ENCODE assay signal across 11 mouse cellular contexts in the genomic region with DNA sequence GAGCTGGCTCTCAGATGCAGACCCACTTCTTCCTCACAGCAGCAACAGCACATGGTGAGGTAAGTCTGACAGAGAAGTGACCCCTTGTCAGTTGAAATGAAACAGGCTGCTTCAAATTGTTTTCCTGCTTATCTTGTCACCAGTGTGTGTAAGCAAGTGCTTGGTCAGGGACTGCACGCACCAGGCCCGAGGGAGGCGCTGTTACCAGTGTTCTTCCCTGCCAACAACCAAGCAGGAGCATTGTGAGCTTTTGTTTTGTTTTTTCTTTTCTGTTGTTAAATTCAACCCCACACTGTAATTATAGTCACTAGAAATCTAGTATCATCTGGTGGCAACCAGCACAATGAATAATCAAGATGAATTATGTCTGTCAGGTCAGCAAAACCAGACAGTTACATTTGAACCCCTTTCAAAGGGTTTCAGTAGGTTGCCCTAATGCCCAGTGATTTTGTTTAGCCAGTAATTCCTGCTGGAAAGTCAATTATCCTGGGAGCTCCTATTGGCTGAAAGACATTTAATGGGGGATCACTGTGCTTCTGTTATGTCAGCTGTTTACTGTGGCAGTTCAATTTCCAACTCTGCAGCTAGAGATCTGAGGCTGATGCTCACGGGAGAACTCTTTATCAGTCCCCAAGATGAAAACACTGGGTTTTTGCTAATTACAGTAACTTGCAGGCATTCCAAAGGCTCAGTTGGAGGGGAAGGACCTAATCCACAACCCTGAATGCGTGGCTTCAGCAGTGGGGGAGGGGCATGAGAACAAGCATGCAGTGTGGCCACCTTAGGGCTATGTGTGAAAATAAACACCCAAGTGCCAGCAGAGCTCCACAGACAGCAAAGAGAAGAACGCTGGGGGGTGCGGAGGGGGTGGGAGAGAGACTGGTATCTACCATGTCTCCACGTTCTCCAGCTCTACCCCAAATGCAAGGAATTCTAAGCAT. TPM values are rescaled to one million over a fixed set of nuclear protein-coding genes. Genes with fewer than 3 reads are reported as not detected.
DNase-seq lines count a peak whose midpoint lies in the region; ATAC-seq and TF ChIP-seq lines count a peak whose summit lies in the region.
"Had no signal": no experiment of that assay in that cellular context is flagged by ENCODE, and none has a peak within 500 bp of the region (broad histone marks: within the 10 kb centered on the region; RNA-seq: fewer than 3 reads in every experiment).

No protein-coding gene starts in this region.

- no peak overlapping the region; the same call in 1 of the 2 replicates for H3K4me2 ChIP-seq in kidney, embryonic 14.5 days (replicated peaks; ENCODE audit: low read depth, low read length)
- no peak overlapping the region for H3K4me2 ChIP-seq in forebrain, embryonic 12.5 days
- no peak overlapping the region for H3K4me2 ChIP-seq in midbrain, embryonic 11.5 days

- peak; percentile 29 for TF ChIP-seq CTCF in ES-Bruce4 (IDR thresholded peaks at IDR 0.05; ENCODE audit: low read depth, low read length)

- TF ChIP-seq EP300 in ES-Bruce4 (IDR thresholded peaks at IDR 0.05; ENCODE audit: insufficient read depth, low read depth, low read length), result 0 out of 2 replicates have a peak, but pooled peaks have one; percentile 38

- no peaks in the 10 kb centered on the region for H3K36me3 ChIP-seq in kidney, embryonic 14.5 days (ENCODE audit: control insufficient read depth, insufficient read depth, low read length)
- H3K36me3 ChIP-seq in ES-Bruce4 (ENCODE audit: control insufficient read depth, insufficient read depth, low read length, poor library complexity, severe bottlenecking), result no peaks in the 10 kb centered on the region; the same call in 1 of the 2 replicates
- H3K36me3 ChIP-seq in forebrain, embryonic 12.5 days (replicated peaks), result no peaks in the 10 kb centered on the region
- H3K36me3 ChIP-seq in midbrain, embryonic 11.5 days (ENCODE audit: control insufficient read depth, insufficient read depth, low read length), result no peaks in the 10 kb centered on the region

- peaks cover 45% of the 10 kb centered on the region for H3K4me1 ChIP-seq in kidney, embryonic 14.5 days (ENCODE audit: control insufficient read depth, insufficient read depth, low read length)
- peaks cover 6% of the 10 kb centered on the region for H3K4me1 ChIP-seq in ES-Bruce4 (ENCODE audit: control insufficient read depth, insufficient read depth, low read length)
- H3K4me1 ChIP-seq in forebrain, embryonic 12.5 days, result peaks cover 82% of the 10 kb centered on the region
- H3K4me1 ChIP-seq in midbrain, embryonic 11.5 days (ENCODE audit: control insufficient read depth, insufficient read depth, low read length), result peaks cover 19% of the 10 kb centered on the region

- no peak for TF ChIP-seq POLR2A in ES-Bruce4 (IDR thresholded peaks at IDR 0.05; ENCODE audit: insufficient read depth, low read length)

- DNase-seq in kidney, adult 18-20 months, result no peak
- no peak for DNase-seq in midbrain, embryonic 11.5 days (ENCODE audit: low spot score, missing footprints)
- DNase-seq in cerebellum, postnatal 14 days, result no peak
- DNase-seq in spleen, adult 12 weeks (ENCODE audit: low spot score), result no peak
- DNase-seq in spleen, postnatal 36 days (ENCODE audit: low spot score in 2 of 2), result no peak
- DNase-seq: adrenal gland, adult 2 months; gastrocnemius, postnatal 25 days; lung, adult 2 months had no signal

- 15% methylated on average over 8 of the region's 8 CpGs for WGBS in kidney, embryonic 14.5 days
- WGBS in forebrain, embryonic 12.5 days, result 28% methylated on average over 8 of the region's 8 CpGs
- 41% methylated on average over 8 of the region's 8 CpGs for WGBS in midbrain, embryonic 11.5 days

- no peaks in the 10 kb centered on the region for H3K27me3 ChIP-seq in kidney, embryonic 14.5 days (ENCODE audit: control insufficient read depth, insufficient read depth, low read length)
- no peaks in the 10 kb centered on the region for H3K27me3 ChIP-seq in ES-Bruce4 (ENCODE audit: control insufficient read depth, insufficient read depth, low read length, poor library complexity, severe bottlenecking)
- H3K27me3 ChIP-seq in forebrain, embryonic 12.5 days, result no peaks in the 10 kb centered on the region
- no peaks in the 10 kb centered on the region for H3K27me3 ChIP-seq in midbrain, embryonic 11.5 days (ENCODE audit: control insufficient read depth, insufficient read depth, low read length)

- H3K4me3 ChIP-seq in kidney, embryonic 14.5 days (ENCODE audit: low read length), result no peak overlapping the region
- no peak overlapping the region for H3K4me3 ChIP-seq in ES-Bruce4 (ENCODE audit: low read depth, low read length)
- no peak overlapping the region for H3K4me3 ChIP-seq in forebrain, embryonic 12.5 days (replicated peaks)
- H3K4me3 ChIP-seq in midbrain, embryonic 11.5 days (ENCODE audit: low read depth, low read length), result no peak overlapping the region

- no peaks in the 10 kb centered on the region for H3K9me3 ChIP-seq in kidney, embryonic 14.5 days (ENCODE audit: control insufficient read depth, low read length)
- H3K9me3 ChIP-seq in ES-Bruce4 (replicated peaks; ENCODE audit: control insufficient read depth, insufficient read depth, low read length, poor library complexity, severe bottlenecking), result no peaks in the 10 kb centered on the region
- H3K9me3 ChIP-seq in forebrain, embryonic 12.5 days, result no peaks in the 10 kb centered on the region
- H3K9me3 ChIP-seq in midbrain, embryonic 11.5 days (ENCODE audit: control insufficient read depth, low read length), result no peaks in the 10 kb centered on the region

- peak overlapping the region; percentile 27; the same call in 1 of the 2 replicates for H3K27ac ChIP-seq in kidney, embryonic 14.5 days (ENCODE audit: low read depth, low read length)
- H3K27ac ChIP-seq in ES-Bruce4 (ENCODE audit: insufficient read depth, low read length), result no peak overlapping the region
- H3K27ac ChIP-seq in forebrain, embryonic 12.5 days, result peak overlapping the region; percentile 69
- H3K27ac ChIP-seq in midbrain, embryonic 11.5 days (ENCODE audit: low read depth, low read length), result peak overlapping the region; percentile 57

- H3K9ac ChIP-seq in kidney, embryonic 14.5 days (ENCODE audit: low read depth, low read length), result no peak overlapping the region
- H3K9ac ChIP-seq in ES-Bruce4 (ENCODE audit: low read depth, poor library complexity, severe bottlenecking), result no peak overlapping the region
- no peak overlapping the region for H3K9ac ChIP-seq in forebrain, embryonic 12.5 days
- H3K9ac ChIP-seq in midbrain, embryonic 11.5 days (ENCODE audit: low read length), result no peak overlapping the region

- ATAC-seq in kidney, embryonic 14.5 days (ENCODE audit: low FRiP score, low TSS enrichment), result peak; percentile 61
- peak; percentile 34 for ATAC-seq in forebrain, embryonic 12.5 days (ENCODE audit: low FRiP score)
- ATAC-seq in midbrain, embryonic 11.5 days (ENCODE audit: low FRiP score), result no peak

RNA-seq across cellular contexts. Expression of gene Arid3b, which starts 24.5 kb away (rescaled TPM):
- polyA plus RNA-seq in kidney, embryonic 14.5 days (2014; fragmentation: Nextera tagmentation; extraction: Ambion mirVana), result 6.5 and 7.2 TPM in 2 replicates
- polyA plus RNA-seq in ES-Bruce4 (2011; ENCODE audit: insufficient read depth, insufficient read length, low read depth, missing spikeins), result 87.8 and 93.0 TPM in 2 replicates
- polyA plus RNA-seq in forebrain, embryonic 12.5 days (2016; fragmentation: Nextera tagmentation; extraction: Ambion mirVana), result 20.3 and 20.6 TPM in 2 replicates
- polyA plus RNA-seq in midbrain, embryonic 11.5 days (2014; fragmentation: Nextera tagmentation; extraction: Ambion mirVana), result 22.0 and 25.7 TPM in 2 replicates

RNA-seq across cellular contexts. Expression of gene Clk3, which starts 46.4 kb away (rescaled TPM):
- 61.0 and 69.3 TPM in 2 replicates for polyA plus RNA-seq in kidney, embryonic 14.5 days (2014; fragmentation: Nextera tagmentation; extraction: Ambion mirVana)
- 71.2 and 77.7 TPM in 2 replicates for polyA plus RNA-seq in ES-Bruce4 (2011; ENCODE audit: insufficient read depth, insufficient read length, low read depth, missing spikeins)
- polyA plus RNA-seq in forebrain, embryonic 12.5 days (2016; fragmentation: Nextera tagmentation; extraction: Ambion mirVana), result 90.2 and 96.7 TPM in 2 replicates
- 84.2 and 91.6 TPM in 2 replicates for polyA plus RNA-seq in midbrain, embryonic 11.5 days (2014; fragmentation: Nextera tagmentation; extraction: Ambion mirVana)
